Mouse (Mus musculus): ENCODE results near the gene Wars.
A peak's percentile ranks its signal among the peaks of the same experiment; 100 is the strongest.

The Wars gene

GRCm38 (mm10) chr12:108906398-108906797, 12.4 kb upstream of the Wars start:
- no peak for DNase-seq (ENCODE audit: low read depth)

GRCm38 (mm10) chr12:108905620-108906302, 11.8 kb upstream of the Wars start:
- DNase-seq (ENCODE audit: low read depth): no peak

GRCm38 (mm10) chr12:108904276-108904653, 10.3 kb upstream of the Wars start:
- DNase-seq (ENCODE audit: low read depth): no peak

GRCm38 (mm10) chr12:108903600-108904275, 9.8 kb upstream of the Wars start:
- DNase-seq (ENCODE audit: low read depth): peak; percentile 91

GRCm38 (mm10) chr12:108902940-108903339, 9.0 kb upstream of the Wars start:
- DNase-seq (ENCODE audit: low read depth): peak; percentile 86

- DNase-seq (ENCODE audit: low read depth): no peak
Observed at GRCm38 (mm10) chr12:108901346-108901745, 7.4 kb upstream of the Wars start.

- DNase-seq (ENCODE audit: low read depth): peak; percentile 75
Observed at GRCm38 (mm10) chr12:108896006-108896405, 2.0 kb upstream of the Wars start.

- no peak for DNase-seq (ENCODE audit: low read depth)
Observed at GRCm38 (mm10) chr12:108894432-108894816, 450 bp upstream of the Wars start.

GRCm38 (mm10) chr12:108892989-108893714, 822 bp downstream of the Wars start, which contains the start of gene Wdr25:
TSS of gene Wdr25 (plus strand) at chr12:108893631.
- no peak for DNase-seq (ENCODE audit: low read depth)

GRCm38 (mm10) chr12:108888632-108889031, 5.3 kb downstream of the Wars start:
- DNase-seq (ENCODE audit: low read depth): no peak

GRCm38 (mm10) chr12:108887077-108887476, 6.9 kb downstream of the Wars start:
- no peak for DNase-seq (ENCODE audit: low read depth)

GRCm38 (mm10) chr12:108885906-108886305, 8.1 kb downstream of the Wars start:
- DNase-seq (ENCODE audit: low read depth): no peak

- no peak for DNase-seq (ENCODE audit: low read depth)
Observed at GRCm38 (mm10) chr12:108882776-108883175, 11.2 kb downstream of the Wars start.

- no peak for DNase-seq (ENCODE audit: low read depth)
Observed at GRCm38 (mm10) chr12:108881192-108881591, 12.8 kb downstream of the Wars start.

GRCm38 (mm10) chr12:108880606-108881005, 13.4 kb downstream of the Wars start:
- DNase-seq (ENCODE audit: low read depth): no peak

GRCm38 (mm10) chr12:108879138-108879537, 14.8 kb downstream of the Wars start:
- DNase-seq (ENCODE audit: low read depth): no peak

- no peak for DNase-seq (ENCODE audit: low read depth)
Observed at GRCm38 (mm10) chr12:108873122-108873521, 20.9 kb downstream of the Wars start.

- peak; percentile 49 for DNase-seq (ENCODE audit: low read depth)
Observed at GRCm38 (mm10) chr12:108869575-108869974, 24.4 kb downstream of the Wars start.

- no peak for DNase-seq (ENCODE audit: low read depth)
Observed at GRCm38 (mm10) chr12:108865007-108865494, 28.9 kb downstream of the Wars start.

- peak; percentile 60 for DNase-seq (ENCODE audit: low read depth)
Observed at GRCm38 (mm10) chr12:108858486-108858885, 35.5 kb downstream of the Wars start.

- DNase-seq (ENCODE audit: low read depth): peak; percentile 88
Observed at GRCm38 (mm10) chr12:108857589-108858184, 36.3 kb downstream of the Wars start.

GRCm38 (mm10) chr12:108857109-108857508, 36.9 kb downstream of the Wars start:
- no peak for DNase-seq (ENCODE audit: low read depth)

Measured in NIH3T3 (cell line).